Mouse (Mus musculus): ENCODE results near the gene Ptms.
"Not testable (repeated sequence)": the region's sequence is repeated elsewhere in the genome, so short reads cannot be mapped to it uniquely, and the experiment has no call there.

The Ptms gene

DNA sequence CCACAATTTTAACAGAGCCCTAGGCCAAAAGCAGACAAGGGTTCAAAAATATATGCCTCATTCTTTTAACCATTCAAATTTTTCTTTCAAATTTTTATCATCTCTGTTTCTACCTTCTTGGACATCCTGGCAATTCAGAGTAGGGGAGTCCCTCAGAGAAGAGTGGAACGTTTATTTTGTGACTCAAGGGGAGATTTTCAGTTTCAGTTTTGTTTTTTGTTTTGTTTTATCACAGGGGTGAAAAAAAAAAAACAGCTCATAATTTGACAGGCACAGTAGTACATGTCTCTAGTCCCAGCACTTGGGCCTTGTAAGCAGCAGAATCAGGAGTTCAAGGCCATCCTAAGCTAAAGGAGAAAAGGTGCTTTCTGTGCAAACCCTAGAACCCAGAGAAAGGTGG, 12.1 kb downstream of the Ptms start:
- in situ Hi-C loops (cut with MboI; ENCODE audit: low sequenced_read_pairs), result no loop called here

DNA sequence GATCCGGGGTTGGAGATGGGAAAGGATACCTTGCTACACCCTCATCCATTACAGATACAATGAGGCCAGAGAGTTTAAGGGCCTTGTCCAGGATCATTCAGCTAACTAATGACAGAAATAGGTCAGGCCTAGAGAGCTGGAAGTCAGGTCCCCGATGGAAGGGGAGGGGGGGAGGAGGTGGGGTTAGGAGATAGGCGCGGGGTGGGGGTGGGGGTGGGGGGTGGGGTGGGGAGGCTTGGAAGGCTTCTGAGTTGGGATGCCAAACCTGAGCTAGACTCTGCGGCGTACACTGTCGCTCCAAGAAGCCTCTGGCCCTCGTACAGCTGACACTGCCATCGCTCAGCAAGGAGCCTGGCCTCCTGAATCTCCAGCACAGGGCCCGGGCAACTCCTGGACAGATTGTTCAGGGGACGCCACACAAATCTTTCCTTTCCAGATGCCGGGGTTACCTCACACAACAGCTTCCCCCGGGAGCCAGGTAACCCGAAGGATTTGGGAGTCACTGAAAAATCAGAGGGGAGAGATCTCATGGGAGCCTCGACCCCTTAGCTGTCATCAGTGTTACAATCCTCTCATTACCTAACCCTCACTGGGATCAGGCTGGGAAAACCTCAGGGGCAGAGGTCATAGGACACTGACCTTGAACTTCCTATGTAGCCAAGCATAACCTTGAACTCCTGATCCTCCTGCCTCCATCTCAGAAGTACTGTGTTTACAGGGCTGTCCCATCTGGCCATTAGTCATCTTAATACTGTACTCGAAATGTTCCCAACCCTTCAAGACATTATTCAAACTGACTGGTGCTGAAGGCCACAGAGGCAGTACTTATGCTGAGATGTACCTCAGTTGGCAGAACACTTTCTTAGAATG, 14.7 kb downstream of the Ptms start:
- in situ Hi-C loops (cut with MboI; ENCODE audit: low sequenced_read_pairs), result no loop called here

- in situ Hi-C loops (cut with MboI; ENCODE audit: low sequenced_read_pairs), result no loop called here
These were observed 15.5 kb downstream of the Ptms start for GRCm38 (mm10) chr6:124904161-124904981.

GRCm38 (mm10) chr6:124903580-124904151, 16.2 kb downstream of the Ptms start:
- in situ Hi-C loops (cut with MboI; ENCODE audit: low sequenced_read_pairs), result no loop called here

GRCm38 (mm10) chr6:124901851-124902250, 18.1 kb downstream of the Ptms start:
- in situ Hi-C loops (cut with MboI; ENCODE audit: low sequenced_read_pairs), result no loop called here

DNA sequence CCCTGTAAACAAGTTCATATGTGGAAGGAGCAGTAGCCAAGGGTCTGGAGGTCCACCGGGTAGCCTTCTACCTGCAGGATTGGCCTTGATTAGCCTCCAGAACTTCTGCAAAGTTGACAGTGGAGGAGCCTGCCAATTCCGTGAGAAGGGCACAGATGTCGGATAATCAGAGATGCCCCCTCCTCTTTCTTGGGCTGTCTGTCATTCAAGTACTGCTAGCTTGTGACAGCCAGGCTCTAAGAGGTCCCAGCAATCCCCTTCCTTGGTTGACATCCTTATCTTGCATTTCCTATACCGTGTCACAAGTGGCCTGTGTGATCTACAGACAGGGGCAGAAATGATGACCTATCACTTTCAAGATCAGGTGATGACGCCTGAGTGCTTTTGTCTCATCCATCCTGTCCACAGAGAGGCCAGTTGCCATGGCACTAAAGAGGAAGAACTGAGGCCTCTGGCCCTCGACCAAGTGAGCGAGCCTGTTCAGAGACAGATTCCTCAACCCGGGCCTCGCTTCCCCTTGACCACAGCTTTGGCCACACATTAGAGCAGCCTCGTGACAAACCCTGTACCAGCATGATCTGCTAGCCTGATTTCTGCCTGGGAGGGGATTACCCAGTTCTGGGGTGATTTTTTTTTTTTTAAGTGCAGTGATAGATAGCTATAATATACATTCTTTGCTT, 19.0 kb downstream of the Ptms start:
- in situ Hi-C loops (cut with MboI; ENCODE audit: low sequenced_read_pairs), result no loop called here

DNA sequence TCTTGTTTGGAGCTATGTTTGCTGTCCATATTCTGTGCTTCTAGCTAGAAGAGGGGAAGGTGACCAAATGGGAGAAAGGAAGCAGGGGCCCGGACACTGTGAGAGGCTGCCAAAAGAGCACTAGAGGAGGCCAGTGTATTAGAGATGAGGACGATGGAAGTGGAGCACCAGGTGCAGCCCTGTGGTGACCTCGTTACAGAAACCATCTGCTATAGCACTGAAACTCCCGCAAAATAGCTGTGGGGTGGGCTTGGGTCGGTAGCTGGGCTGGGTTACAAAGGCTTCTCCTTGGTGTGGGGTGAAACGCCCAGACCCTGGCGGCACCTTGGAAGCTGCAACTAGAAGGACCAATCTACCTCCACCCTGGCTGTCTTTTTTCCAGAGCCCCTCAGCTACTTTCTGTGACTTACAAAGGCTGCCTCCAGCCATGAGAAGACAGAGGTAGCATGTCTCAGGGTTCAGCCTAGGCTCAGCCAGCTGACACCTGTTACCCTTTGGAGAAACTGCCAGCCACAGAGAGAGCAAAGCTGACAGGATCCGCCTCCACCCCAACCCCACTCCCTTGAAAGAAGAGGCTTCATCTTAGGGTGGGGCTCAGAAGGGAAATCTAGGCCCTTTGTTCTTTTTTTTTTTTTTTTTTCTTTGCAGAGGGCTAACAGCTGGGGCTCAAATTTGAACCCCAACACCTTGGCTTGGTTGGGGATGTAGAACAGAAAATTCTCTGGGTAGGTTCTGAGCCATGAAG, 19.7 kb downstream of the Ptms start:
- in situ Hi-C loops (cut with MboI; ENCODE audit: low sequenced_read_pairs), result no loop called here

DNA sequence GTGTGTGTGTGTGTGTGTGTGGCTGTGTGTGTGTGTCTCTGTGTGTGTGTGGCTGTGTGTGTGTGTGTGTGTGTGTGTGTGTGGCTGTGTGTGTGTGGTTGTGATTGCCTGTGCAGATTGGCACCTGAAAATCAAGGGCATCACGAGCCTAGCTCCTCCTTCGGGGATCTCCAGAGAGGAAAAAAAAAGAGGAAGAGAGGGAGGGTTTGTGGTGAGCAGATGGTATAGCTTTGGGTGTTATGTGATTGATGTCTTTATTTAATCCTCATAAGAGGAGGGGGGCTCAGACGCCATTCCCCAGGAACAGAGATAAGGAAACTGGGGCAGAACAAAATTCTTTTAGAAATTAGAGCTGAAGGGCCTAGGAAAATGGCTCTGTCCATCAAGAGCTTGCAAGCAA, 21.5 kb downstream of the Ptms start:
- in situ Hi-C loops (cut with MboI; ENCODE audit: low sequenced_read_pairs), result no loop called here

GRCm38 (mm10) chr6:124894113-124894512, 25.8 kb downstream of the Ptms start:
- in situ Hi-C loops (cut with MboI; ENCODE audit: low sequenced_read_pairs), result not testable (repeated sequence)

DNA sequence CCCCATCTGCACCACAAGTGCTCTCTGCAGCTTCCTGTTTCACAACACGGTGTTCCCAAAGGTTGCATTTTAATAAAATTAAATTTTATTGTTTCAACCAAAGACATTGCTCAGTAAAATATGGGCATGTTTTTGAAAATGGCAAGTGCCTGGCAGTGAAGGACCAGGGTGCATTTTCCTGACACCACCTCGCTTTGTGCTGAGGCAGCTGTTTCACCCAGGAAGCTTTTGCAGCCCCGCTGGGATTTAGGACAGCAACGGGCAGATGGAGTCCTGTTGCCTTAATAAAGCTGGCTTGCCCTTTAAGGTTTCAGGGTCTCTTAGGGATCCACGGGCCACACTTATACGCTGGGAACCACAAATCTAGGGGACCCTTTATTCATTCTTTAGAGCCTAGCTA, 28.9 kb downstream of the Ptms start:
- in situ Hi-C loops (cut with MboI; ENCODE audit: low sequenced_read_pairs), result no loop called here

GRCm38 (mm10) chr6:124888555-124889125, 31.3 kb downstream of the Ptms start:
- in situ Hi-C loops (cut with MboI; ENCODE audit: low sequenced_read_pairs), result no loop called here

DNA sequence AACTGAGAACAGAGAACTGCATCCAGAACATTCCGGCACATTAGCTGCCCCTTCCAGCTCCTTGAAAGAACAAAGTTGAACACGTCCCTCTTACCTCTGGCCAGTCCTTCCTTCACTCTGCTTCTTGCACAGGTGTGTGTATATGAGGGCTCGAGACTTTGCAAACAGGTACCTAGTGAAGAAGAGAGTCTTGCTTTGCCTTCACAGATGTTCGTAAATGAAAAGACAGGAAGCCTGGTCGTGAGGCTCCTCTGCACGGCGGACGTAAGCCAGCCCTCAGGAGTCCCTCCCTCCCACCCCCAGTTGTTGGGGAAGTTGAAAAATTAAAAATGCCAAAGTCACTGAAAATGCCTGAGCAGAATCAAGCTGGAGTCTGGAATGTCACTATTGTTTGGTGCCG, 31.9 kb downstream of the Ptms start, which contains the start of gene Cd4:
Gene Cd4, minus strand, starts transcription at position 236 of the 400 bp plus-strand sequence.
- in situ Hi-C loops (cut with MboI; ENCODE audit: low sequenced_read_pairs), result no loop called here

GRCm38 (mm10) chr6:124885956-124886381, 33.9 kb downstream of the Ptms start:
- in situ Hi-C loops (cut with MboI; ENCODE audit: low sequenced_read_pairs), result no loop called here

GRCm38 (mm10) chr6:124884714-124885500, 35.0 kb downstream of the Ptms start:
- in situ Hi-C loops (cut with MboI; ENCODE audit: low sequenced_read_pairs), result no loop called here

- in situ Hi-C loops (cut with MboI; ENCODE audit: low sequenced_read_pairs), result no loop called here
These were observed 36.6 kb downstream of the Ptms start for GRCm38 (mm10) chr6:124883351-124883750.

GRCm38 (mm10) chr6:124881821-124882220, 38.1 kb downstream of the Ptms start:
- in situ Hi-C loops (cut with MboI; ENCODE audit: low sequenced_read_pairs), result no loop called here

DNA sequence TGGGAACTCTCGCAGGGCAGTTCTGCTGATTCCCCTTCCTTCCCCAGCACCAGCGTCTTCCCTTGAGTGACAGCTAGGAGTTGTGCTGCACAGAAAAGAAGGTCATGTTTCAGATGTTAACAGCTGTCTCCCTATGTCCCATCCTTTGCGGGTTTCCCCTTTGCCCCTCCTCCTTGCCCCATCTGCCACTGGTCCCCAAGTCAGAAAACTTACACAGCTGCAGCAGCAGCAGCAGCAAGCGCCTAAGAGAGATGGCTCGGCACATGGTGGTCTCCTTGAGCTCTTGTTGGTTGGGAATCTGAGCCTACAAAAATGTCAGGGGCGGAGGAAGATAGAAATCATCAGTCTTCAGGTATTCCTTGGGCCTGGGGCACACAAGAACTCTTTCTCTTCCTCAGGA, 40.5 kb downstream of the Ptms start:
- in situ Hi-C loops (cut with MboI; ENCODE audit: low sequenced_read_pairs), result no loop called here

DNA sequence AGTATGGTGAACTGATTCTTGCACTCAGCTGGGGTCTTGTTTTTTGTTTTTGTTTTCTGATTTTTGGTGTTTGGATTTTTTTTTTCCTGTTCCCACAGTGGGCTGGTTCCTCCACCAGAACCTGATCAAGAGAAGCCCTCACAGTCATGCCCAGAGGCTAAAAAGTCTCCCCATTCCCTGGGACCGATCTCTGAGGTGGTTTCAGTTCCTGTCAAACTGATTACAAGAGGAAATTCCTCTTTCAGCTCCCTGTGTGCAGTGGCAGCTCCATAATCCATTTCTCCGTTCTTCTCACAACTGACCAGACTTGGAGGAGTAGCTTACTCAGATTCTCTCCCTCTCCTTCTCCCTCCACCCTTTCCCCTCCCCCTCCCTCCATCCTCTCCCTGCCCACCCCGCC, 45.6 kb downstream of the Ptms start:
- in situ Hi-C loops (cut with MboI; ENCODE audit: low sequenced_read_pairs), result no loop called here

DNA sequence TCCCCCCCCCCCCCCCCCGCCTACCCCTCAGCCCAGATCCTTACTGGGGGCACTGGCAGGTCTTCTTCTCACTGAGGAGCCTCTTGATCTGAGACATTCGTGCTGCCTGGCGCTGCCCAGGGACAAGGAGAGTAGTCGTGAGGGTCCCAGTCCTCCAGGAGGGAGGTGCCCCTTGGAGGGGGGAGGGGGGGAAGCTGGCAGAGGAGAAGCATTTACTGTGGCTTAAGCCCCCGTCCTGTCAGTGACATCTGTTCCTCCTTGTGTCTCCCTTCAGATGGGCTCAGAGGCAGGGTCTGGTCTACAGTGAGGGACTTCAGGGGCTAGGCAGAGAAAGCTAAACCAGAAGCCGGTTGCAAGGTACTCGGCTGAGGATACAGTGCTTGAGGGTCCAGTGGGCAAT, 53.3 kb downstream of the Ptms start:
- in situ Hi-C loops (cut with MboI; ENCODE audit: low sequenced_read_pairs), result no loop called here

Data from CH12F3 (cell line).